Mouse (Mus musculus): ENCODE measurements around the gene F2rl3.

F2rl3 gene

GRCm38 (mm10) chr8:72766777-72767176 is 5.1 kb downstream of the F2rl3 start:
- no peak for DNase-seq

- no peak for DNase-seq
Observed at GRCm38 (mm10) chr8:72777797-72778196, 16.1 kb downstream of the F2rl3 start.

GRCm38 (mm10) chr8:72780644-72781043 is 19.0 kb downstream of the F2rl3 start:
- no peak for DNase-seq

GRCm38 (mm10) chr8:72801583-72801982 is 39.9 kb downstream of the F2rl3 start:
- no peak for DNase-seq

GRCm38 (mm10) chr8:72812690-72813089 is 51.0 kb downstream of the F2rl3 start:
- no peak for DNase-seq
